Mouse (Mus musculus) G1E (cell line): ENCODE results near the gene Agap1.

ENCODE experiments used
- CTCF ChIP-seq: IDR thresholded peaks from 2 replicates; pipeline ENCODE4 v1.5.1; 2012; ENCODE audit warnings: low read depth, low read length, inconsistent platforms, mixed read lengths
- TAL1 ChIP-seq: conservative IDR thresholded peaks from 2 replicates; pipeline ENCODE4 v1.6.1; 2012; ENCODE audit warnings: low read depth, low read length, inconsistent platforms, mixed read lengths

DNA sequence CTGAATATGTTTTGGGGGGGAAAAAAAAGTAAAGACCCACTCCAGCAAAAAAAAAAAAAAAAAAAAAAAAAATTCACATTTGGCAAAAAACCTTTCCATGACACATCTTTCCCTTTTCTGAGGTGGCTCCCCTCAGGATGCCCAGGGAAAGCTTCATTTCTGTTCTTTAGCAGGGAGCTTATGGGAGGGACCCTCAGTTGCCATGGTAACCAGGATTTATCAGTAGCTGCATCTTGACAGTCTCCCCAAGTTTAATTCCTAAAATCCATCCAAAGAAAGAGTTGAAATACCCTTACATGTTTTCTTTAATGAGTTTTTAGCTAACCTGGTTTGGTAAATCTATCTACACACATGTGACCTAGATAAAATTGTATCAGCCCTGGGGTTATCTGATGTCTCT, 295.1 kb downstream of the Agap1 start:
- no peak for TF ChIP-seq TAL1
- TF ChIP-seq CTCF, result no peak
